Mouse (Mus musculus): ENCODE measurements around the gene Tmed6. TPM values are rescaled to one million over a fixed set of nuclear protein-coding genes. Genes with fewer than 3 reads are reported as not detected.

The Tmed6 gene
- polyA plus RNA-seq (2012; fragmentation: generic; extraction: Trizol): not detected
- long read RNA-seq, experiment 1: 0 reads
- long read RNA-seq, experiment 2: 0 reads

- no peak within 1 kb of the TSS for H3ac ChIP-seq (ENCODE audit: control insufficient read depth, insufficient read length, low read depth)
- no peak for TF ChIP-seq CEBPB (IDR thresholded peaks at IDR 0.05; ENCODE audit: low read depth)
- TF ChIP-seq USF1 (IDR thresholded peaks at IDR 0.05; ENCODE audit: low read depth): no peak
- no peak for TF ChIP-seq MAX (IDR thresholded peaks at IDR 0.05)
- TF ChIP-seq MYOD1 (IDR thresholded peaks at IDR 0.05; ENCODE audit: control insufficient read depth, insufficient read length, low read depth): no peak
- TF ChIP-seq FOSL1 (IDR thresholded peaks at IDR 0.05; ENCODE audit: insufficient read depth, low read length, poor library complexity, severe bottlenecking): no peak
- TF ChIP-seq CTCF (IDR thresholded peaks at IDR 0.05; ENCODE audit: control insufficient read depth, insufficient read depth, insufficient read length): no peak
- TF ChIP-seq MYOG (IDR thresholded peaks at IDR 0.05; ENCODE audit: control insufficient read depth, extremely low read depth, insufficient read length): no peak
- no peak within 1 kb of the TSS for H3K4me3 ChIP-seq (ENCODE audit: insufficient read depth, poor library complexity, severe bottlenecking)
- H3K36me3 ChIP-seq (ENCODE audit: control insufficient read depth, insufficient read depth): peaks cover 11% of the 10 kb centered on the region
- no peaks in the 10 kb centered on the region for H3K79me2 ChIP-seq (ENCODE audit: control insufficient read depth, insufficient read depth)
- no peaks in the 10 kb centered on the region for H3K27me3 ChIP-seq (ENCODE audit: control insufficient read depth, insufficient read depth, insufficient read length)
- no peaks in the 10 kb centered on the region for H3K79me3 ChIP-seq (ENCODE audit: low read depth)
These were observed at the start of gene Tmed6 for GRCm38 (mm10) chr8:107065511-107066496. Tmed6 (minus strand) TSS chr8:107065644.

GRCm38 (mm10) chr8:107115008-107115320, 49.5 kb upstream of the Tmed6 start:
- no peaks in the 10 kb centered on the region for H3K36me3 ChIP-seq (ENCODE audit: control insufficient read depth, insufficient read depth)
- no peaks in the 10 kb centered on the region for H3K27me3 ChIP-seq (ENCODE audit: control insufficient read depth, insufficient read depth, insufficient read length)
- TF ChIP-seq CEBPB (IDR thresholded peaks at IDR 0.05; ENCODE audit: low read depth) (no peak), MYOG (IDR thresholded peaks at IDR 0.05; ENCODE audit: control insufficient read depth, extremely low read depth, insufficient read length) (no peak), CTCF (IDR thresholded peaks at IDR 0.05; ENCODE audit: control insufficient read depth, insufficient read depth, insufficient read length) (no peak), MYOD1 (IDR thresholded peaks at IDR 0.05; ENCODE audit: control insufficient read depth, insufficient read length, low read depth) (no peak), FOSL1 (IDR thresholded peaks at IDR 0.05; ENCODE audit: insufficient read depth, low read length, poor library complexity, severe bottlenecking) (no peak), MAX (IDR thresholded peaks at IDR 0.05) (no peak), USF1 (IDR thresholded peaks at IDR 0.05; ENCODE audit: low read depth) (no peak)
- H3K79me3 ChIP-seq (ENCODE audit: low read depth): no peaks in the 10 kb centered on the region
- peak overlapping the region; percentile 51 for H3ac ChIP-seq (ENCODE audit: control insufficient read depth, insufficient read length, low read depth)
- H3K79me2 ChIP-seq (ENCODE audit: control insufficient read depth, insufficient read depth): no peaks in the 10 kb centered on the region
- no peak overlapping the region for H3K4me3 ChIP-seq (ENCODE audit: insufficient read depth, poor library complexity, severe bottlenecking)

DNA sequence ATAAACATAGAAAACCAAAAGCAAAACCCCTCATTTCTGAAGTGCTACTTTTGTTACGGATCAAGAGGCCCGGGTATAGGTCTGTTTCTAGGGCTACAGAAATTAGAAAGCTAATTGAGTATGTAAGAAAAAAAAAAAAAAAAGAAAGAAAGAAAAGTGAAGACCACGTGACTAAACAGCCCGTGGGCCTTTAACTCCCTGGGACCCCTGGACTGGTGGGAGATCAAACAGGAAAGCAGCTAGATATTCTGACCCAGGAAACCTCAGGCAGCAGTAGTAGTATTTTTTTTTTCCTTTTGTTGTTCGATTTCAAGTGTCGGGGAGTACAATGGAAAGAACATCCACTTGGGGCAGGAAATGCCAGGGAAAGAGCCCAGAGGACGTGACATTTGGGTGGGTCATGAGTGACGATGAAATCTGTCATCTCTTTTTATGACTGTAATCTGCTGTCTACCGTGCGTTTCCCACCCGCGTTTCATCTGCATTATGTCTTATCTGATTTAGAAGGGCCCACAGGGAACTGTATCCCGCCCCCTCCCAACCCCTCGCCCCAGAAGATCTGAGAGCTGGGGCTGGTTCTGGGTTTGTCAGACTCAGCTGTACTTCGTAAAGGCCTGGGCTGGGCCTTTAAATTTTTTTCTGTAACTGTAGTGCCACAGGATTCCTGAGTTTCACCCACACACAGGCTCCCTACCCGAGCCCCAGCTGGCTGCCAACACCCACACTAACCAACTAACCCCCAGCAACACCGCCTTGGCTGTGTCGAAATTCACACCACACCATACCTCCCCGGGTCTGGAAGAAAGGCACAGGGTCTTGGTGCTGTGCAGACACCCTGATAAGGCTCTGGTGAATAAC, 48.9 kb upstream of the Tmed6 start:
- no peak overlapping the region for H3ac ChIP-seq (ENCODE audit: control insufficient read depth, insufficient read length, low read depth)
- TF ChIP-seq CTCF (IDR thresholded peaks at IDR 0.05; ENCODE audit: control insufficient read depth, insufficient read depth, insufficient read length) (no peak), USF1 (IDR thresholded peaks at IDR 0.05; ENCODE audit: low read depth) (peak; percentile 78), CEBPB (IDR thresholded peaks at IDR 0.05; ENCODE audit: low read depth) (peak; percentile 73), MYOG (IDR thresholded peaks at IDR 0.05; ENCODE audit: control insufficient read depth, extremely low read depth, insufficient read length) (no peak), MYOD1 (IDR thresholded peaks at IDR 0.05; ENCODE audit: control insufficient read depth, insufficient read length, low read depth) (peak; percentile 20), MAX (IDR thresholded peaks at IDR 0.05) (peak; percentile 53), FOSL1 (IDR thresholded peaks at IDR 0.05; ENCODE audit: insufficient read depth, low read length, poor library complexity, severe bottlenecking) (no peak)
- no peaks in the 10 kb centered on the region for H3K36me3 ChIP-seq (ENCODE audit: control insufficient read depth, insufficient read depth)
- peak overlapping the region; percentile 21 for H3K4me3 ChIP-seq (ENCODE audit: insufficient read depth, poor library complexity, severe bottlenecking)
- H3K79me3 ChIP-seq (ENCODE audit: low read depth): no peaks in the 10 kb centered on the region
- no peaks in the 10 kb centered on the region for H3K27me3 ChIP-seq (ENCODE audit: control insufficient read depth, insufficient read depth, insufficient read length)
- no peaks in the 10 kb centered on the region for H3K79me2 ChIP-seq (ENCODE audit: control insufficient read depth, insufficient read depth)

GRCm38 (mm10) chr8:107113209-107113608, 47.8 kb upstream of the Tmed6 start:
- TF ChIP-seq CEBPB (IDR thresholded peaks at IDR 0.05; ENCODE audit: low read depth) (no peak), MYOD1 (IDR thresholded peaks at IDR 0.05; ENCODE audit: control insufficient read depth, insufficient read length, low read depth) (no peak), USF1 (IDR thresholded peaks at IDR 0.05; ENCODE audit: low read depth) (no peak), MYOG (IDR thresholded peaks at IDR 0.05; ENCODE audit: control insufficient read depth, extremely low read depth, insufficient read length) (no peak), CTCF (IDR thresholded peaks at IDR 0.05; ENCODE audit: control insufficient read depth, insufficient read depth, insufficient read length) (no peak), MAX (IDR thresholded peaks at IDR 0.05) (no peak), FOSL1 (IDR thresholded peaks at IDR 0.05; ENCODE audit: insufficient read depth, low read length, poor library complexity, severe bottlenecking) (no peak)
- H3K79me2 ChIP-seq (ENCODE audit: control insufficient read depth, insufficient read depth): no peaks in the 10 kb centered on the region
- no peak overlapping the region for H3ac ChIP-seq (ENCODE audit: control insufficient read depth, insufficient read length, low read depth)
- H3K27me3 ChIP-seq (ENCODE audit: control insufficient read depth, insufficient read depth, insufficient read length): no peaks in the 10 kb centered on the region
- no peak overlapping the region for H3K4me3 ChIP-seq (ENCODE audit: insufficient read depth, poor library complexity, severe bottlenecking)
- H3K36me3 ChIP-seq (ENCODE audit: control insufficient read depth, insufficient read depth): no peaks in the 10 kb centered on the region
- H3K79me3 ChIP-seq (ENCODE audit: low read depth): no peaks in the 10 kb centered on the region
